ENCODE assay signal across 23 mouse cellular contexts in the genomic region with DNA sequence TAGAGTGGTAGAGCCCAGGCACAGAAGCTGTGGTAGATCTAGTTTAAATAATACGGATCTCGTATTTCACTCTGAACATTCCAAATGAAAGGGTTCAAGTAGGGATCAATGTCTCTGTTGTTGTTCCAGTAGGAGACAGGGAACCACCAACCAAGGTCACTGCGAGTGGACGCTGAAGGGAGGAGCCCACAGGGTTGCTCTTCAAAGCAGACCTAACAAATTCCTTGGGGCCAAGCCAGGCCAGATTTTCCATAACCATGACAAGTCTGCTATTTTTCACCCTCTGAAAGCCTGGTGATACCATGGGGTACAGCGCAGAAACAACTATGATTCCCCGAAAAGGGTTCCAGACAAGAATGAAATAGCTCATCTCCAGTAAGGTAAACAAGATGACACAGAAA.
DNase-seq lines count a peak whose midpoint lies in the region; ATAC-seq and TF ChIP-seq lines count a peak whose summit lies in the region.
"Had no signal": no experiment of that assay in that cellular context is flagged by ENCODE, and none has a peak within 500 bp of the region (broad histone marks: within the 10 kb centered on the region; RNA-seq: fewer than 3 reads in every experiment).

No protein-coding gene starts in this region.

- H3K4me3 ChIP-seq in heart, embryonic 12.5 days: no peak overlapping the region
- no peak overlapping the region for H3K4me3 ChIP-seq in stomach, postnatal 0 days (ENCODE audit: low read depth, low read length)
- H3K4me3 ChIP-seq in forebrain, embryonic 10.5 days: no peak overlapping the region
- H3K4me3 ChIP-seq: erythroblast, embryonic 14.5 days; forebrain, embryonic 13.5 days; hindbrain, embryonic 15.5 days; left cerebral cortex, adult 2 months; liver, embryonic 15.5 days; lung, embryonic 15.5 days; myocyte had no signal

- no peak overlapping the region for H3K4me2 ChIP-seq in heart, embryonic 12.5 days
- no peak overlapping the region for H3K4me2 ChIP-seq in stomach, postnatal 0 days (replicated peaks; ENCODE audit: low read depth)
- H3K4me2 ChIP-seq: forebrain, embryonic 13.5 days; hindbrain, embryonic 15.5 days; liver, embryonic 15.5 days; lung, embryonic 15.5 days had no signal

- WGBS in heart, embryonic 12.5 days: 60% methylated on average over 6 of the region's 6 CpGs
- 40% methylated on average over 6 of the region's 6 CpGs for WGBS in stomach, postnatal 0 days
- WGBS in forebrain, embryonic 10.5 days: 81% methylated on average over 6 of the region's 6 CpGs

- no peak for TF ChIP-seq EP300 in stomach, postnatal 0 days (optimal IDR thresholded peaks at IDR 0.05)

- H3K27me3 ChIP-seq in heart, embryonic 12.5 days (replicated peaks): no peaks in the 10 kb centered on the region
- H3K27me3 ChIP-seq in stomach, postnatal 0 days (ENCODE audit: control insufficient read depth, insufficient read depth, low read length): no peaks in the 10 kb centered on the region
- no peaks in the 10 kb centered on the region for H3K27me3 ChIP-seq in forebrain, embryonic 10.5 days (ENCODE audit: poor library complexity, severe bottlenecking)
- H3K27me3 ChIP-seq: forebrain, embryonic 13.5 days; hindbrain, embryonic 15.5 days; liver, embryonic 15.5 days; lung, embryonic 15.5 days had no signal

- no peak overlapping the region for H3K9ac ChIP-seq in heart, embryonic 12.5 days
- no peak overlapping the region for H3K9ac ChIP-seq in stomach, postnatal 0 days (ENCODE audit: low read length)
- H3K9ac ChIP-seq: forebrain, embryonic 13.5 days; hindbrain, embryonic 15.5 days; liver, embryonic 15.5 days; lung, embryonic 15.5 days had no signal

- no peaks in the 10 kb centered on the region for H3K9me3 ChIP-seq in heart, embryonic 12.5 days (replicated peaks)
- no peaks in the 10 kb centered on the region for H3K9me3 ChIP-seq in stomach, postnatal 0 days (ENCODE audit: control insufficient read depth, low read length)
- H3K9me3 ChIP-seq in forebrain, embryonic 10.5 days: no peaks in the 10 kb centered on the region
- H3K9me3 ChIP-seq: forebrain, embryonic 13.5 days; liver, embryonic 15.5 days; lung, embryonic 15.5 days had no signal

- H3K36me3 ChIP-seq in heart, embryonic 12.5 days: no peaks in the 10 kb centered on the region
- no peaks in the 10 kb centered on the region for H3K36me3 ChIP-seq in stomach, postnatal 0 days (ENCODE audit: control insufficient read depth, insufficient read depth, low read length)
- H3K36me3 ChIP-seq in forebrain, embryonic 10.5 days (replicated peaks): no peaks in the 10 kb centered on the region
- H3K36me3 ChIP-seq: hindbrain, embryonic 15.5 days; liver, embryonic 15.5 days; lung, embryonic 15.5 days had no signal

- no peak for TF ChIP-seq CTCF in stomach, postnatal 0 days (IDR thresholded peaks at IDR 0.05; ENCODE audit: low read depth)

- peak; percentile 16 for DNase-seq in heart, postnatal 4 days
- peak; percentile 80 for DNase-seq in ovary, adult 18-20 months (ENCODE audit: low spot score)
- no peak for DNase-seq in ovary, postnatal 14 days (ENCODE audit: low spot score)
- peak; percentile 81 for DNase-seq in adrenal gland, postnatal 14 days
- DNase-seq in stomach, postnatal 0 days (ENCODE audit: low spot score): no peak
- no peak for DNase-seq in forebrain, embryonic 10.5 days (ENCODE audit: extremely low spot score, low spot score)
- DNase-seq: cerebellum, adult 18-20 months; cerebellum, postnatal 36 days; gastrocnemius, postnatal 36 days; kidney, adult 9 months; liver; right cerebral cortex, postnatal 14 days had no signal

- no peak overlapping the region for H3K27ac ChIP-seq in heart, embryonic 12.5 days (ENCODE audit: poor library complexity, severe bottlenecking)
- H3K27ac ChIP-seq in stomach, postnatal 0 days (replicated peaks): 0 out of 2 replicates have a peak overlapping the region, but pooled peaks have one; percentile 25
- H3K27ac ChIP-seq in forebrain, embryonic 10.5 days: no peak overlapping the region
- H3K27ac ChIP-seq: forebrain, embryonic 13.5 days; hindbrain, embryonic 15.5 days; left cerebral cortex, adult 2 months; liver, embryonic 15.5 days; lung, embryonic 15.5 days; macrophage had no signal

- ATAC-seq in heart, embryonic 12.5 days (ENCODE audit: insufficient number of reproducible peaks, low FRiP score): no peak
- ATAC-seq in stomach, postnatal 0 days (ENCODE audit: low FRiP score, low TSS enrichment): peak; percentile 42; the same call in 1 of the 2 replicates
- ATAC-seq: activated CD4-positive, CD25-positive, alpha-beta regulatory T cell, adult 4 months; forebrain, embryonic 13.5 days; midbrain, embryonic 16.5 days had no signal

- 0 out of 2 replicates have a peak, but pooled peaks cover 2% of the 10 kb centered on the region for H3K4me1 ChIP-seq in heart, embryonic 12.5 days (replicated peaks)
- no peaks in the 10 kb centered on the region for H3K4me1 ChIP-seq in stomach, postnatal 0 days (replicated peaks; ENCODE audit: control insufficient read depth, insufficient read depth)
- H3K4me1 ChIP-seq in forebrain, embryonic 10.5 days: peaks cover 3% of the 10 kb centered on the region; the same call in 1 of the 2 replicates
- H3K4me1 ChIP-seq: forebrain, embryonic 13.5 days; hindbrain, embryonic 15.5 days; liver, embryonic 15.5 days; lung, embryonic 15.5 days had no signal

Comparison
In these comparisons a context has a peak if more than half of its experiments do, and no peak if none do; other contexts are left out.
1. DNase-seq: peak in heart, postnatal 4 days (single experiment), ovary, adult 18-20 months (single experiment) and adrenal gland, postnatal 14 days (single experiment); none in ovary, postnatal 14 days (single experiment), stomach, postnatal 0 days (single experiment) and forebrain, embryonic 10.5 days (single experiment).